Mouse (Mus musculus) hindbrain, embryonic 11.5 days (tissue): ENCODE data around the gene Tnfrsf1b. TPM values are rescaled to one million over a fixed set of nuclear protein-coding genes. Genes with fewer than 3 reads are reported as not detected.
"Not testable (repeated sequence)": the region's sequence is repeated elsewhere in the genome, so short reads cannot be mapped to it uniquely, and the experiment has no call there.

Experiments
- ATAC-seq: fragments of 200-750 bp; cut with Nextera tagmentation; 2 replicates; pipeline ENCODE4 v1.8.0; 2017; ENCODE audit warnings: mild to moderate bottlenecking, moderate TSS enrichment, moderate library complexity; ENCODE audit not compliant: low FRiP score
- DNase-seq: peaks from one replicate; pipeline ENCODE4 v3.0.0-alpha.2; 2015; ENCODE audit warnings: low spot score
- H3K27ac ChIP-seq: fragments of 300-500 bp; sonication (generic); 2 replicates; pipeline ENCODE4 v1.5.1; 2014; ENCODE audit warnings: mild to moderate bottlenecking, low read depth, low read length
- H3K27me3 ChIP-seq: fragments of 300-500 bp; sonication (generic); 2 replicates; pipeline ENCODE4 v1.6.1; 2014; ENCODE audit warnings: mild to moderate bottlenecking, low read length, moderate library complexity, mixed read lengths; ENCODE audit not compliant: control insufficient read depth, insufficient read depth
- H3K36me3 ChIP-seq: fragments of 300-500 bp; sonication (generic); 2 replicates; pipeline ENCODE4 v1.6.1; 2014; ENCODE audit warnings: mild to moderate bottlenecking, low read length, moderate library complexity, mixed read lengths; ENCODE audit not compliant: control insufficient read depth, insufficient read depth
- H3K4me1 ChIP-seq: fragments of 300-500 bp; sonication (generic); replicated peaks from 2 replicates; pipeline ENCODE4 v1.6.1; 2014; ENCODE audit warnings: low read length, mixed read lengths; ENCODE audit not compliant: control insufficient read depth, insufficient read depth
- H3K4me2 ChIP-seq: fragments of 300-500 bp; sonication (generic); replicated peaks from 2 replicates; pipeline ENCODE4 v1.6.1; 2014; ENCODE audit warnings: mild to moderate bottlenecking, low read depth, low read length
- H3K4me3 ChIP-seq: fragments of 300-500 bp; sonication (generic); 2 replicates; pipeline ENCODE4 v1.5.1; 2014; ENCODE audit warnings: low read depth, low read length
- H3K9ac ChIP-seq: fragments of 300-500 bp; sonication (generic); 2 replicates; pipeline ENCODE4 v1.6.1; 2014; ENCODE audit warnings: low read depth, low read length
- H3K9me3 ChIP-seq: fragments of 300-500 bp; sonication (generic); 2 replicates; pipeline ENCODE4 v1.6.1; 2016; ENCODE audit warnings: low read length; ENCODE audit not compliant: control insufficient read depth
- whole genome bisulfite sequencing: fragments of 180-500 bp; shearing (Covaris S2); extraction: QIAGEN DNeasy Blood & Tissue Kit; methylation state at CpG from one replicate; pipeline ENCODE4 v1.1.7; 2014; 5-methylcytosine and 5-hydroxymethylcytosine counted together
- polyA plus RNA-seq: library from polyadenylated mRNA; unstranded; fragments of >200 nt; fragmentation: Nextera tagmentation; extraction: Ambion mirVana; gene quantifications from 2 replicates; pipeline ENCODE4 v1.2.1, GENCODE M21; 2014

Gene Tnfrsf1b
- polyA plus RNA-seq, 1 experiment from 2014 or later: 1.6 TPM

GRCm38 (mm10) chr4:145193991-145194511 is 52.6 kb downstream of the Tnfrsf1b start:
- peak overlapping the region; percentile 93 for H3K4me3 ChIP-seq
- whole genome bisulfite sequencing: 2% methylated on average over 10 of the region's 10 CpGs
- peak; percentile 30 for ATAC-seq
- DNase-seq: no peak
- no peaks in the 10 kb centered on the region for H3K36me3 ChIP-seq
- H3K27me3 ChIP-seq: no peaks in the 10 kb centered on the region
- H3K4me1 ChIP-seq: peaks cover 4% of the 10 kb centered on the region; the same call in 1 of the 2 replicates
- peak overlapping the region; percentile 91 for H3K4me2 ChIP-seq
- H3K9ac ChIP-seq: peak overlapping the region; percentile 88
- no peak overlapping the region for H3K27ac ChIP-seq
- H3K9me3 ChIP-seq: no peaks in the 10 kb centered on the region

DNA sequence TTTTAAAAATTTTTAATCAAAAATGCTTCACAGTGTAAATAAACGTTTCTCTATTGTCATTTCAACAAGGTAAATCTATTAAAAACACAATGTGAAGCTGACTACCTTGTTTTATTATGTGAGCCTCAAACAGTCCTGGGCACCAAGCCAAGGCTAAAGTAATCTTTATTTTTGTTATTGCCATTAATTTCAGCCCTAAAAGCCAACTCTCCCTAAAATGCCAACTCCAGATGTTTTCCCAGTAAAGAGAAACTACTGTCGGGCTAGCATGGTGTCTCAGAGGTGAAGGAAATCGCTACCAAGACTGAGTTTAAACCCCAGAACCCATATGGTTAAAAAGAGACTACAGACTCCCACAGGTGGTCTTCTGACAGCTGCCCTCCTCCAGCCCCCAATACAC is 53.3 kb downstream of the Tnfrsf1b start:
- H3K9ac ChIP-seq: no peak overlapping the region
- no peaks in the 10 kb centered on the region for H3K9me3 ChIP-seq
- peak overlapping the region; percentile 93; the same call in 1 of the 2 replicates for H3K4me3 ChIP-seq
- ATAC-seq: no peak
- H3K4me2 ChIP-seq: peak overlapping the region; percentile 91; the same call in 1 of the 2 replicates
- no peaks in the 10 kb centered on the region for H3K36me3 ChIP-seq
- no peaks in the 10 kb centered on the region for H3K27me3 ChIP-seq
- DNase-seq: no peak
- peaks cover 4% of the 10 kb centered on the region; the same call in 1 of the 2 replicates for H3K4me1 ChIP-seq
- H3K27ac ChIP-seq: no peak overlapping the region
- WGBS: 61% methylated on average over 3 of the region's 3 CpGs

GRCm38 (mm10) chr4:145192686-145193085 is 54.0 kb downstream of the Tnfrsf1b start:
- no peaks in the 10 kb centered on the region for H3K27me3 ChIP-seq
- no peak overlapping the region for H3K4me3 ChIP-seq
- H3K36me3 ChIP-seq: no peaks in the 10 kb centered on the region
- H3K9ac ChIP-seq: no peak overlapping the region
- DNase-seq: no peak
- H3K27ac ChIP-seq: no peak overlapping the region
- ATAC-seq: no peak
- H3K4me1 ChIP-seq: peaks cover 4% of the 10 kb centered on the region; the same call in 1 of the 2 replicates
- H3K9me3 ChIP-seq: no peaks in the 10 kb centered on the region
- H3K4me2 ChIP-seq: no peak overlapping the region

GRCm38 (mm10) chr4:145188561-145188960 is 58.1 kb downstream of the Tnfrsf1b start:
- ATAC-seq (no peak), DNase-seq (no peak)
- H3K36me3 ChIP-seq: no peaks in the 10 kb centered on the region
- no peaks in the 10 kb centered on the region for H3K27me3 ChIP-seq
- no peaks in the 10 kb centered on the region for H3K9me3 ChIP-seq
- no peaks in the 10 kb centered on the region for H3K4me1 ChIP-seq
- no peak overlapping the region for H3K4me3 ChIP-seq
- no peak overlapping the region for H3K4me2 ChIP-seq
- no peak overlapping the region for H3K9ac ChIP-seq
- no peak overlapping the region for H3K27ac ChIP-seq

- no peaks in the 10 kb centered on the region for H3K9me3 ChIP-seq
- no peak for DNase-seq
- no peaks in the 10 kb centered on the region for H3K4me1 ChIP-seq
- no peak overlapping the region for H3K27ac ChIP-seq
- ATAC-seq: no peak
- H3K27me3 ChIP-seq: no peaks in the 10 kb centered on the region
- 75% methylated on average over 2 of the region's 2 CpGs for WGBS
- H3K4me2 ChIP-seq: no peak overlapping the region
- H3K4me3 ChIP-seq: no peak overlapping the region
- no peaks in the 10 kb centered on the region for H3K36me3 ChIP-seq
- no peak overlapping the region for H3K9ac ChIP-seq
Measured at GRCm38 (mm10) chr4:145187619-145188018, 59.1 kb downstream of the Tnfrsf1b start.

GRCm38 (mm10) chr4:145178918-145179549 is 67.6 kb downstream of the Tnfrsf1b start:
- Histone ChIP-seq H3K4me2 (no peak overlapping the region), H3K4me3 (no peak overlapping the region), H3K27ac (no peak overlapping the region), H3K36me3 (no peaks in the 10 kb centered on the region), H3K9ac (no peak overlapping the region), H3K9me3 (no peaks in the 10 kb centered on the region), H3K4me1 (no peaks in the 10 kb centered on the region), H3K27me3 (no peaks in the 10 kb centered on the region)
- WGBS: 93% methylated on average over 5 of the region's 5 CpGs
- DNase-seq (no peak), ATAC-seq (no peak)

DNA sequence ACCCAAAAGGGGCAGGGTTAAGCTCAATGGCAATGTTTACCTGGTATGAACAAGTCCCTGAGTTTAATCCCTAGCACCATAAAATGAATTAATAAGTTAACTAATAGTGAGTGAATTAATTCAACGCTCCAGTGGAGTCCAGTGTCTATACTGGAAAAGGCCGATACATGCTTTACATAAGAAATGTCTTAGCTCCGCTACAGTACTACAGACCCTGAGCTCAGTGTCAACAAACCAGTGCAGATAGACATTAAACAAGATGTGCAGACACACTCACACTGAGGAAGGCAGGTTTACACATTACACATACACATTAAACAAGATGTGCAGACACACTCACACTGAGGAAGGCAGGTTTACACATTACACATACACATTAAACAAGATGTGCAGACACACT is 81.1 kb downstream of the Tnfrsf1b start:
- 94% methylated on average over 3 of the region's 3 CpGs for WGBS
- not testable (repeated sequence) for H3K27me3 ChIP-seq, ATAC-seq

DNA sequence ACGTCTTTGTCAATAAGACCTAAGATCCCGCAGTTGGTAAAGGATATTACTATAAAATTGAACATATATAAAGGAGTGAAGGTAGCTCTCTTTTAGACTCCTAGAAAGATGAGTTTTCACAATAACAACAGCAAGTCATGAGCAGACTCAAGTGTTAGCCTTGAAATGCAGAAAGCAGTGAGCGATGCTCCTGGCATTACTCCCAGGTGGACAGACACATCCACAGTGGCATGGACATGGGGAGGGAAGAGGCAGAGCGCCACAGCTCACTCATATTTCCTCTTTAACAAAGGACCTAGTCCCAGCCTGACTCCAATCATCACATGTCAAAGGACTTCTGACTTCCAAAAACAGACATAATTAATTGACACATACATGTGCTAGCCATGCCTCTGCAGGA is 82.6 kb downstream of the Tnfrsf1b start:
- ATAC-seq: no peak
- no peak overlapping the region for H3K9ac ChIP-seq
- peaks cover 8% of the 10 kb centered on the region; the same call in 1 of the 2 replicates for H3K36me3 ChIP-seq

More for the DNA sequence above, 81.1 kb downstream of the Tnfrsf1b start:
- not testable (repeated sequence) for H3K36me3 ChIP-seq, H3K27ac ChIP-seq, H3K9ac ChIP-seq, H3K9me3 ChIP-seq, DNase-seq, H3K4me2 ChIP-seq, H3K4me3 ChIP-seq, H3K4me1 ChIP-seq

More for the DNA sequence above, 82.6 kb downstream of the Tnfrsf1b start:
- Histone ChIP-seq H3K4me3 (no peak overlapping the region), H3K27me3 (no peaks in the 10 kb centered on the region), H3K4me2 (no peak overlapping the region), H3K4me1 (no peaks in the 10 kb centered on the region), H3K9me3 (no peaks in the 10 kb centered on the region), H3K27ac (no peak overlapping the region)
- WGBS: 97% methylated on average over 4 of the region's 4 CpGs
- DNase-seq: no peak
